Mouse (Mus musculus) erythroid progenitor cell, adult 5-6 weeks (primary cell): Measurements from ENCODE around the gene Laptm5. TPM values are rescaled to one million over a fixed set of nuclear protein-coding genes. Genes with fewer than 3 reads are reported as not detected.

Experiments
- ATAC-seq: replicated peaks from 2 replicates; pipeline ENCODE4 v1.8.0; 2016; ENCODE audit warnings: moderate number of reproducible peaks, mild to moderate bottlenecking, moderate TSS enrichment, inconsistent platforms; ENCODE audit not compliant: poor library complexity, low FRiP score, severe bottlenecking
- total RNA-seq, 2 experiments: library from RNA; stranded (forward) in 1 of 2; stranded (reverse) in 1 of 2; fragments of 150-400 nt in 1 of 2; fragments of 186-747, 209-891 nt in 1 of 2; gene quantifications; 2 replicates each; pipeline versions ENCODE4 v1.2.3 to v1.2.4; 2015 to 2017; ENCODE audit warnings: low replicate concordance in 2 of 2

Gene Laptm5
- total RNA-seq, 2 experiments from 2014 or later = 32.7 to 163 TPM

DNA sequence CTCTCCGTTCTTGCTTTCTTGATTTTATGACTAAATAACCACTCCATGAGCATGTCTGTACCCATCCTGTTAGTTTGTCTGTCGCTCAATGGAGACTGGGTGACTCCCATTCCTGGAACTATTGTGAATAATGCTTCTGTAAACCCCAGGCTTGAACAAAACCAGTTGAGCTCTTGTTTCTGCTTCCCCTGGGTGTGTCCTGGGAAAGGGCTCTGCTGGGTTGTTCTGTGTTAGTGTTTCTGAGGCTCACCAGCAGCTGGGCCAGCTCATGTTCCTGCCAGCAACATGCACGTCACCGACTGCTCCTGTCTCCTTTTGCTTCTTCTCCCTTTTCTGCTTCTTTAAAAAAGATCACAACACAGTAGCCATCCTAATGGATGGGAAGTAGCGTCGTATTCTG lies 17.2 kb upstream of the Laptm5 start:
- ATAC-seq = no peak

- no peak for ATAC-seq
These were observed 16.6 kb upstream of the Laptm5 start for GRCm38 (mm10) chr4:130896372-130896771.

GRCm38 (mm10) chr4:130899383-130899781 lies 13.5 kb upstream of the Laptm5 start:
- ATAC-seq = no peak

DNA sequence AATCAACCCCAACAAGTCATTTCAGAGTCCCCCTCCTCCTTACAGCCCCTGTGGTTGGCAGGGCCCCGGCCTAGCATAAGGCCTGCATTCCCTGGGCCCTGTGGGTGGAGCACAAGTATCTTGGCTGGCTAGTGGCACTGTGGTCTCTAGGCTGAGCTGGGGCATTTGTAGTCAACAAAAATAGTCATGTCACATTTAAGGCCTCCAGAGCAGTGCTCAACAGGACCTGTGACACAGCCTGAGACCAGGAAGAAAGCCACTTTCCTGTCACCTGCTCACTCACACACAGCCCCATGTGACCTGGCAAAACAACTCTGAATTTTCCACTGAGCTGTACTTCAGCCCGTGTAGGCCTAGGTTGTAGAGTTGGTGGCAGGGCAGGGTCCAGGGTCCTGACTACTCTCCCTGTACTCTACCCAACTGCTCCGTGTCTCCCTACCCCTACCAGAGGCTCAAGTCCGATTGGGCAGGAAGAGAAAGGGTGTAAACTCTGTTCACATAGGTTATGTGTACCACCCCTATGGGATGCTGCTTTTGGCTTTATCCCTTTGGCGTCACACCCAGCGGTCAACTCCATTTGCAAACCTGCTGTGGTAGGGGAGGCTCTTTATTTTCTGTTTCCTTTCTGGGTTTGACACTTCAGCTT lies 13.0 kb upstream of the Laptm5 start:
- no peak for ATAC-seq

- no peak for ATAC-seq
These were observed 12.2 kb upstream of the Laptm5 start for GRCm38 (mm10) chr4:130900746-130901145.

- ATAC-seq = no peak
These were observed 10.6 kb upstream of the Laptm5 start for GRCm38 (mm10) chr4:130902289-130902781.

DNA sequence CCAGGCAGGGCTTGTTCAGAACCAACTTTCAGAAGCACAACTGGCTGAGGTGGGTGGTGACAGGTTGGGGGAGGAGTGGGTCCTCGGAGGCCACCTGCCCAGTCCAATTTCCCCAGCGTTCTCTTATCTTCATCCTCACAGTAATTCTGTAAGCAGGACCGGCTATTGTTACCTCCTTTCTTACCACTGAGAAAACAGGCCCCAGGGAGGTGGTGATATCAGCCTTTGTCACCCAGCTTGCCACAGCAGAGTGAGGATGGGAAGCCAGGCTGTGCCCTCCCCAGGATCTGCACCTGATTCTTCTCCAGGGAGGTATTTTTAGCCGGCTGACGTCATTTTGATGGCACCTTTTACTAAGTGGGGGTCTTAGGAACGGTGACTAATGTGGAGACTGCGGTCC lies 7.9 kb upstream of the Laptm5 start:
- ATAC-seq = no peak

DNA sequence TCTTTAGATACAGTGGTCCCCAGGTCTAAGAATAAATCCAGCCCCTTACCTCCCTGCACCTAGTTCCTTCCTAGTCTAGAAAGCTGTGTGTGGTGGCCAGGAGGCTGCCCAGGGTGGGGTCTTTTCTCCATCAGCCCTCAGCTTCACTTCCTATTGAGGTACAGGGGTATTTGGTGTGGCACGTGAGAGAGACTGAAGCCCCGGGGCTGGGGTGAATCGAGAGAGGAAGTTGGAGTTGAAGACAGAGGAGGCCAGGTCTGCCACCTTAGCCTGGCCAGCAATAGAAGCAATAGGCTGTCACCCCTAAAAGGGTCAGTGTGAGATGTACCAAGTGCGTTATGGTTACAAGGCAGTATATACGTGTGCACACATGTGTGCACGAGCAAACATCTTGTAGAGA lies 7.0 kb upstream of the Laptm5 start:
- ATAC-seq = no peak

DNA sequence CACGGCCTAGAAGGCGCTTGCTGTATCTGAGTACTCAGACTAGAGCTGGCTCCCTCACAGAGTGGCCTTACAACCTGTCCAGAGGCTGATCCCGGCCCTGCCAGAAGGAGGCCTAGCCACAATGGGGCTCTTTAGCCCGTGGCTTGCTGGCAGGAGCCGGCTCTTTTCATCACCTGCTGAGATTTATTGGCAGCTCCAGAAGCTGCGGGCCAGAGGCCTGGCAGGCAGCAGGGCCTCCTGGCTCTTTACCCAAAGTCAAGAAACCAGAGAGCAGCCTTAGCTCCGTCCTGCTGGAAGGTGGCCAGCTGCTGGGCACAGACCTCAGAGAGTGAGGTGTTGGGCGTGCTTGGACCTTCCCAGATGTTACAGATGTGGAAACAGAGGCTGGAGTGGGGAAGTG lies 6.6 kb upstream of the Laptm5 start:
- ATAC-seq = no peak

DNA sequence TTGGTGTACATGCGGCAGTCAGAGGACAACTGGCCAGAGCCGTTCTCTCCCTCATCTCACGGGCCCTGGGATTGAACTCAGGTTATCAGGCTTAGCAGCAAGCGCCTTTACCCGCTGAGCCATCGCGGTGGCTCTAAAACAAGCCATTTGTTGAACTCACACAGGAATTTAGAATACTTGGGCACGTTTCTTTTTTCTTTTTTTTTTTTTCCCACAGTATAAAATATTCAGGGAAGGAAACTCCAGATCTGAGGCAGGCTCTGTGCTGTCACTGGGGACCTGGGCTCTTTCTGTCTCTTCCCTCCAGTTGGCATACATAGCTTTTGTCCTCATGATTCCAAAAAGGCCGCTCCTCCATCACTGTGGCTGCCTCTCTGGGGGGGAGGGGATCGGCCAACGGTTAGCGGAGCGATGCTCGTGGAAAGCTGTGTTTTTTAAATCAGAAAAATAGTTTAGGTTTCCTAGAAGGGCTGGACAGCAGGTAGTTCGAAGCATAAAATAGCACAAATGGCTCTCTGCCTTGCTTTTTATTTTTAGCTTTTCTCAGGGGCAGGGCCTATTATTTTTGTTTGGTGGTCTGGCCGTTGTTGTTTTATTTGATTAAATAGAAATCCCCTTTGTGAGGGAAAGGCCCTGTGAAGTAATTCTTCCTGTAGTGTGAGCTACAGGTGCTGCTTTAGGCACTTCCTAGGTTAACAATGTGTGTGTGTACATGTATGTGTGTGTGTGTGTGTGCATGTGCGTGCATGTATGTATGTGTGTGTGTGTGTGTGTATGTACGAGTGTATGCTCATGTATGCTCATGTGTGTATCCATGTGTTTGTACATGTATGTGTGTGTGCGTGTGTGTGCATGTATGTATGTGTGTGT lies 5.5 kb upstream of the Laptm5 start:
- ATAC-seq = no peak

- no peak for ATAC-seq
These were observed 4.8 kb upstream of the Laptm5 start for GRCm38 (mm10) chr4:130908133-130908532.

GRCm38 (mm10) chr4:130909167-130909874 lies 3.6 kb upstream of the Laptm5 start:
- no peak for ATAC-seq

- no peak for ATAC-seq
These were observed 2.3 kb upstream of the Laptm5 start for GRCm38 (mm10) chr4:130910666-130911065.

GRCm38 (mm10) chr4:130912626-130913025 lies 299 bp upstream of the Laptm5 start:
- ATAC-seq = no peak

DNA sequence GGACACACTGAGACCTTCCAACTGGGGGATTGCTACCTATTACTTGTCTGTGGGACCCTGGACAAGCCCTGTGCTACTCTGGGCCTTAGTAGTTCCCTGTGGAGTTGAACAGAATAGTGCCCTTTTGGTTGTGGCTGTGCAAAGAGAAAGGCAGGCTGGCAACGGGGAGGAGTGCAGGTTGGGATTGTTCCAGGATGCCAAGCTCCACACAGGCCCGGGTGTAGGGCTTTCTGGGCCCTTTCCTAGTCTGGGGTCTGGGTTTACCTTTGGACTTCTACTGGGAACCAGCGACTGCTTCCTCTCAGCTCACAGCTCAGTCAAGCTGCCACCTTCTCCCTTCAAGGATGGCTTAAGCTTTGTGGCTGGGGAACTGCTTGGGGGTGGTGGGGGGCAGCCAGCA lies 586 bp downstream of the Laptm5 start:
- no peak for ATAC-seq

- ATAC-seq = no peak
These were observed 1.1 kb downstream of the Laptm5 start for GRCm38 (mm10) chr4:130914011-130914410.

DNA sequence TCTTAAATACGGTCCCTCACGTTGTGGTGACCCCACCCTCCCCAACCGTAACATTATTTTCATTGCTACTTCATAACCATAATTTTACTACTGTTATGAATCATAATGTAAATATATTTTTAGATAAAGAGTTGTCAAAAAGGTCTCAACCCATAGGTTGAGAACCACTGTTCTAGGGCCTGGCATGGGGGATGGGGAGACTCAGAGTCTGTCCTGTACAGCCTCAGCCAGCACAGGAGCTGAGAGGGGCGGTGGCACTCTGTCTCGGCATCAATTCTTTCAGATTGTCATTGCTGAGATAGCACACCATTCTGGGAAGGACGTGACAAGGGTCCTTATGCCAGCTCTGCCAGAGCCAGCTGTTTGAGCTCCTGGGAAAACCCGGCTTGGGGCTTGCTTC lies 1.6 kb downstream of the Laptm5 start:
- ATAC-seq = no peak

DNA sequence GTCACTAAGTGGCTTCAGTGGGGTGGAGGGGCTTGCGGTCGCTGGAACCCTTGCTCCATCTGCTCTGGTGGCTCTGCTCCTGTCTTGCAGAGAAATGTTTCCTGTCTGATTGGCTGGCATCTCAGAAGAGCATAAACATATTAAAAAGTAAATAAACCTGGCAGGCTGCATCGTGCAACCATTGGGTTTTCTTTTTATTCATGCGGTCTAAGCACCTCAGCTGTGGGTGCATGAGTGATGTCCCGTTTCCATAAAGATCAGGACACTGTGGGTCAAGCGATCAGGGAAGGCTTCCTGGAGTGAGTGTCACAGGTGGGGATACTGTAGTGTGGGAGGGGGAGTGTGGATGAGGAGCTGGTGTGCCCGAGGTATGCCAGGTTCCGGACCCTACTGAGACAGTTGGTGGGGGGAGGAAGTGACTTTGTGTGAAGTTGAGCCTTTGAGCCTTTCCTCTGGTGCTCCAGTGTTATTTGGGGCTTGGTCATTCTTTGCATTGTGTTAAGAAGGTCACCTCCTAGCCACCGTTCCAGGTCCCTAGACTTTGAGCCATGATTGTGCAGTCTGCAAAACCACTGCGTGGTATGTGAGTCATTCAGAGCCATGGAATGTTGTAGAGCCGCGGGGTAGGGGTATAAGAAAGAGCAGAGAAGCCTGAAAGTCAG lies 2.2 kb downstream of the Laptm5 start:
- ATAC-seq = no peak

GRCm38 (mm10) chr4:130915668-130916035 lies 2.7 kb downstream of the Laptm5 start:
- ATAC-seq = no peak

- ATAC-seq = no peak
These were observed 3.7 kb downstream of the Laptm5 start for GRCm38 (mm10) chr4:130916639-130917038.
